Mouse (Mus musculus) liver, postnatal 0 days (tissue): Measurements from ENCODE around the gene Arhgdig.

Experiments
- CTCF ChIP-seq: sonication (generic); IDR thresholded peaks from 2 replicates; pipeline ENCODE4 v1.5.1; 2016; ENCODE audit warnings: antibody characterized with exemption, low read depth
- EP300 ChIP-seq: IDR thresholded peaks from 2 replicates; pipeline ENCODE4 v1.6.1; 2016; ENCODE audit warnings: antibody characterized with exemption, low read depth, mild to moderate bottlenecking

DNA sequence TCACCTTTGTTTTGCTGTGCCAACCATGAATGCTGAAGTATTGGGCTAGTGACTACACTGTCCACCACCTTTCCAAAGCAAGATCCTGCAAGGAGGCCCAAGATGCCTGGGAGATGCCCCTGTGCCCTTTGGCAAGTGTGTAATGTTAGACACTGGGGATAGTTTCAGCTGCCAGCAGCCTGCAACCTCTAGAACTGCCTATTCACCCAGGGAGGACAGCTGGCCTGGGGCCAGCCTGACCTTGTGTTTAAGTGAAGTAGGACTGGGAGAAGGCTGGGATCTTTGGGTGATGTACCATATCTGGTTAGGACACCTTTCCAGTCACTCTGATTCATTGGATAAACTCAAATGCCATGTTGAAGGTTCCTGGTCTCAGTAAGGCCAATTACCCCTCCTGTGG lies 5.6 kb downstream of the Arhgdig start:
- TF ChIP-seq EP300 (no peak), CTCF (no peak)
